Mouse (Mus musculus) induced T-regulatory cell, adult 2 months (primary cell): ENCODE results near the gene G0s2.
A peak's percentile ranks its signal among the peaks of the same experiment; 100 is the strongest.

Experiments
- DNase-seq: peaks from one replicate; pipeline ENCODE4 v3.0.0-alpha.2; 2012; ENCODE audit warnings: low read depth

The G0s2 gene

DNA sequence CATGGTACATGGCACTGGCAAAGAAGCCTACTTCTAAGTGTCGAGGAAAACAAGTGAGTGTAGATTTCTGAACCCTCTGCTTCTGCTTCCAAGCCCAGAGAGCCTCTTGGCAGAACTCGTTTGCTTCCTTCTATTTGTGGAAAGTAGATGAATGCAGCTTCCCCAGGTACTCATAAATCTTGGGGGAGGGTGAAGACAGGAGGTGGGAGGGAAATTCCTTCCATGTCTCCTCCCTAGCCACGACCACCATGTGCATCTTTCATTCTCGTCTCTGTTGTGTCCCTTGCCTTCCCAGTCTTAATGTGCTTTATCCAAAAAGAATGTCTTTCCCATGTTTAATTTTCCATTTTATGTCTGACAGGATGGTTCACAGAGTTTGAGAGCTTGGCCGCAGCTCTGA is 20.4 kb downstream of the G0s2 start:
- no peak for DNase-seq

DNA sequence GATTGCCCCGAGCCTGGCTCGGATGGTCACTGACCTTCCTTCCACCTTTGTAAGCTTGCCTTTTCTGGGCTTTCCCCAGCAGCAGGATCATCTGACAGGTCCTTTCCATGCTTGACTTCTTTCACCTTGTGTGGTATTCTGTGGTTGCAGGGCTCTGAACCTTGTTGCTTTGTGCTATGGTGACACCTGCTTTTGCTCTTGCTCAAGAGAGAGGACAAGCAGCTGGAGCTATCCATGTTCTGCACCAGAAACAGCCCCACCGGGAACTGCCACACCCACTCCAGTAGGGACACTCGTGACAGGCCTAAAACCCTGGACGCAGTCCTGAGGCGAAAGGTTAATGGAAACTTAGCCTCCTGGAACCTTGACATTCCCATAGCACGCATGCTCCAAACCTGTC is 21.6 kb downstream of the G0s2 start:
- no peak for DNase-seq

GRCm38 (mm10) chr1:193250026-193250425 is 23.0 kb downstream of the G0s2 start:
- DNase-seq: no peak

DNA sequence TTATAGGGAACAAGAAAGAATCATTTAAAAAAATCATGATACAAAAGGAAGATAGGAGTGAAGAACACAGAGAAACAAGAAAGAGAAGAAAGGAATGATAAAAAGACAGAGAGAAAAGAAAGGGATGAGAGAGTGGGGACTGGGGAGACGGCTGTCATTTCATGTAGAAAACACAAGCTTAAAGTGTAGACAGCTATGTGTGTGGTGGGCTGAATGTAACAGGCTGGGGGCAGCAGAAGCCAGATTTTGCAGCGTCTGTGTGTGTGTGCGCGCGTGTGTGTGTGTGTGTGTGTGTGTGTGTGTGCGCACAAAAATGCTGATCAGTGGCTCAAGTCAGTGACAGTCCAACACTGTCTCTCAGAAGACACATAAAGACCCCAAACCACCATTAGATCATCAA is 28.8 kb downstream of the G0s2 start:
- no peak for DNase-seq

DNA sequence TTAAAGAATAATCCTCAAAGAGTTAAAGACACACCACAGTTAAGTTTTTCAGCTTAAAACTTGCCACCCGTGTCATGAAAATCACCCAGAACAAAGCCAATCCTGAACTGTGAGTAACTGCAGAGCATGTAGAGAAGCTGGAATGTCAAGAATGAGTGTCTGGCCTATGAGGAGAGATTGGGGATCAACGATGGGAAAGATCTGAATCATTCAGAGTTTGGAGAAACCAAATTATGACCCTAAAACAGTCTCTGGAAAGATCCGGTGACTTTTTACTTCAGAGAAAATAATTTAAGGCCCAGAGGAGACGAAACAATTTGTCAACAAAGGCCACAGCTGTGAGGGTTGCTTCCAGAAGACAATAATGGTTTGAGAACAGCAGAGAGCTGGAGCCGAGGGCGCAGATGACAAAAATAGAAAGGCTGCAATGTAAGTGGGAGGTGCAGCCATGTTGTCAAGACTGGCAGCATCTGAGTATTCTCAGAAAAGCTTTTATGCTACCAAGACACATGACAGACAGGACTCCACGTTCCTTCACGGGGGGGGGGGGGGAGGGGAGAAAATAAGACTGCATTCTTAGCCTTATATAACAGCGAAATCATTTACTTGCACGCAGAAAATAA is 29.3 kb downstream of the G0s2 start:
- no peak for DNase-seq

GRCm38 (mm10) chr1:193242863-193243262 is 30.2 kb downstream of the G0s2 start:
- no peak for DNase-seq

DNA sequence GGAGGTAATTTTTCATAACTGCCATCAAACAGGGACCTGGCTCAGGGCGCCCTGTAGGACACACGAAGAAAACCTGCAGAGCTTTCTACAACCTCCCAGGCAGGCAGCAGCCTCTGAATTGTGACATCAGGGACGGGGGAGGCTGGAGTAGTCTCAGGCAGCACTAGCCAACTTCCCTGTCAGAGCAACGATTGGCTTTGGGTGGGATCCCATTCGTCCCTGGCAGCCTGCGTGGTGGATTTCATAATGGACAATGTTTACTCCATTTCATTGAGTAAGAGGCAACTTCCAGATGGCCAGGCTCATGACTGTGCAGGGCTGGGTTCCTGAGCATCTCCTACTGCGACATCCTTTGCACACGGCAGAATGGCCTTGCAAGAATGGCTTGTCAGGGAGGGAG is 30.8 kb downstream of the G0s2 start:
- no peak for DNase-seq

DNA sequence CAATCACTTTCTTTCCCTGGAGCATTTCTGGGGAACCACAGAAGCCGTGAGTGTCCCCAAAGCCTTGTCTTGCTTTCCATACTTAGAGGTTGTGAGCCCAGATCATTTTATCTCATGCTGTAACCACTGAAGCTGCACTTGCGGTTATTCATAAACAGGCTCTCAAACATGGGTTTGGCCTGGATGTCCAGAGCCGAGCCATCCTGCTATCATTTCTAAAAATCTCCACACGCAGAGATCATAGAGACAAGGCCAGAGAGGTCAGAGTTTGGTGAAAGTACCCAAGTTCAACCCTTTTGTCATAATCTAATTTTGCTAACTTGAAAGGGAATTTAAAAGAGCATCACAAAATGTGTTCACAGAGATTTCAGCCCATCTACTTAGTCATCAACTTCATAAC is 31.6 kb downstream of the G0s2 start:
- no peak for DNase-seq

- no peak for DNase-seq
These were observed 34.6 kb downstream of the G0s2 start for GRCm38 (mm10) chr1:193238426-193238825.

DNA sequence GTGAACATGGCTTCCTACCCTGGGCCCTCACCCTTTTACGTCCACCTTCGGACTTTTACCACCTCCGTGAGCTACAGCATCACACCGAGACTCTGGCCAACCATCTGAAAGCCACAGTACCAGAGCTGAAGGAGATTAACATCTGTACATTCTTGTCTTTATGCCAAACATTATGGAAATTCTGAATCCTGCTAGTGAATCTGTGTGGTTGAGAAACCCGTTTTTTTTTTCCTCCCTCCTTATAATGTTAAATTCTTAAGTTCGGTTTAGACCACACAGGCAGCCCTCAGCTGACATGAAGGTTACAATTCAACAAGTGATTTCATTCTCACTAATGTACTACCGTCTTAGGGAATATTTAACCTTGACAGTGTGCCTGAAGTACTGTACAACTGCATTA is 38.1 kb downstream of the G0s2 start:
- DNase-seq: no peak

DNA sequence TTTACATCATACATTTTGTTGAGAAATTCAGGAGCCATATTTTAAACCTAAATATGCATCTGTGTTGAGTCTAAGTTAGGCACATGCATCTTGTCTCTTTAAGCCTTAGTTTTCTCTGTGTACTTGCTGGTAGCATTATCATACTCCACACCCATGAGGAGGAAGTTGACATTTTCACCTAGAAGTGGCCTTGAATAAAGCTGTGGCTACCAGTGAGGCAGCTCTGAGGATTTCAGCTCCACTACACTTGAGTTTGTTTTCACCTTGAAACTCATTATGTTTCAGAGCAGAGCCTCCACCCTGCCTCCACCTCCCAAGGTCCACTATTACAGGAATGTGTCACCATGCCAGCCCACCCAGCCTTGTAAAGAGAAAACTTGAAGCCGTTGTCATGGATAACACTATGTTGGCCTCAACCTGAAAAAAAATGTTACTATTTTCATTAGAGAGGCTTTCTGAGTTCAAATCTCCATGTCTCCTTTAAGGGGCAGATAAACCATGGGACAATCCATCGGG is 38.8 kb downstream of the G0s2 start:
- DNase-seq: no peak

DNA sequence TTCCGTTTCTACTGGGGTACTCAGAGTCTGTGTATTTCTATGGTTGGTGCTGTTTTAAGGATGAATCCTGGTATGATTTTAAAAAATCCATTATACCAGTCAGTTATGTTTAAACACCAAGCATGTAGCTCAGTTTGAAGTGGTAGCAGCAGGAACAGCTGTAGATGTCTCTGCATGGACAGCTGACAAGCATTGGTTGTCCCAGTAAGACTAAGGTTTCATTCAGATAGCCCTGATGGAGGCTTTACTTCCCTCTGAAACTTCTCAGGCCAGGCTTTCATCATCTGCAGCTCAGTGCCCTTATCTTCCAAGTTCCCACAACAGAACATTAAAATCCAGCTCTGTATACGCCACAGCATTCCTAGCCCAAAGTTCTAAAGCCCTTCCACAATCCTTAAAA is 40.3 kb downstream of the G0s2 start:
- DNase-seq: no peak

DNA sequence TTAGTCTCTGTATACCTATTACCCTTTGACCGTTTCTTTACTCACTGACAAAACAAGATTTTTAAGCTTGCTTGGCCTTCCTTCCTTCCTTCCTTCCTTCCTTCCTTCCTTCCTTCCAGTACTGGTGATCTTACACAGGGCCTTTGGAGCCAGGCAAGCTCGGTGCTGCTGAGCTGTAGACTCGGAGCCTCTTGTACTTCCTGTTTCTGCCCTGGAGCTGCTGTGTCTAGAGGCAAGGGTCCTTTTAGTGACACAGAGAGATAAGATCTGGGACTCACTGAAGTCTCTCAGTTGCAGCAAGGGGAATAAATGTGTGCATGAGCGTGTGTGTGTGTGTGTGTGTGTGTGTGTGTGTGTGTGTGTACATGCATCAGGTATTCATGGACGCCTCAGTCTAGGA is 42.1 kb downstream of the G0s2 start:
- no peak for DNase-seq

DNA sequence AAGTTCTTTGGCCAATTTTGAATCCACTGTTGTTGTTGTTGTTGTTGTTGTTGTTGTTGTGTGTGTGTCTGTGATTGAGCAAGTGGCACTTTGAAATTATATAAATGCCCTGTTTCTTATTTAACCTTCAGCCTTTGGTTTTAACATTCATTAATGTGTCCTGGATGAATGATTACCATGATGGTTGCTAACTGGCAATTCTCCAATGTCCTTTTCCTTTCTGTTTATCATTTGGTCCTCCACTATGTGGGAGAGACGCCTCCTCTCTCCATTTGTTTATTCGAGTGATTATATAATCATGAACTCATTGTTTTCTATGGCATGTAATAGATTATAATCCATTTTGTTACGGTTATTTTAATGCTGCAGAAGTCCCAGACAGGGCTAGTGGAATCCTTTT is 42.5 kb downstream of the G0s2 start:
- DNase-seq: no peak

- no peak for DNase-seq
These were observed 43.4 kb downstream of the G0s2 start for GRCm38 (mm10) chr1:193229570-193229969.

DNA sequence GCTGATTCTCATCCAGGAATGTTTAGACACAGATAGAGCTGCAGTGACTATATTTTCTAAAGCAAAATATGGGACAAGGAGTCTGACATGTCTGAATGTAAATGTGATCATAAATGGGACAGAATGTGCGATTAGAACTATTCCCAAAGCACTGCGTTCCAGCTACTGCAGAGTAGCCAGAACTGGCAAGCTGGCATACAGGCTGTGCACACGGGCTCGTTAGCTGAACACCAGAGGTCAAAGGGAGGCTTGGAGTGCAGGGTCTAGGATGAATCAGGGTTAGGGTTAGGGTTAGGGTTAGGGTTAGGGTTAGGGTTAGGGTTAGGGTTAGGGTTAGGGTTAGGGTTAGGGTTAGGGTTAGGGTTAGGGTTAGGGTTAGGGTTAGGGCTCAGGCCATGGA is 45.5 kb downstream of the G0s2 start:
- DNase-seq: no peak

GRCm38 (mm10) chr1:193226724-193227522 is 46.1 kb downstream of the G0s2 start:
- peak; percentile 32 for DNase-seq

GRCm38 (mm10) chr1:193226114-193226513 is 46.9 kb downstream of the G0s2 start:
- DNase-seq: peak; percentile 68

DNA sequence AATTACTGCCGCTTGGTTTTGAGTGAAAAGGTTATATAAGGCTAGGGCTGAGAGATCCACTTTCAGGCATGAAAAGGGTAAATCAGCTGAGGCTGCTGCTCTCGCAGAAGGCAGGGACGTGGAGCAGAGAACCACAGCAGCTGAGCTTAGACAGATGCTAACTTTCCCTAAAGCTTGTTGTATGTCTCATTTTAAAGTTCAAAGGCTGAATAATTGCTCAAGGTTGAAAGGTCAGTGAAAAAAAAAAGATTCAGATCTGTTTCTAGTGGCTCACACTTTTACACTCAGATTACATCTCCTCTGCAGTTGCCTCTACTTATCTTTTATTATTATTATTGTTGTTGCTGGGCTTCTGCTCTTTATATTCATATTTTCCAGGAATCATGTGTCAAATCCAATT is 47.5 kb downstream of the G0s2 start:
- no peak for DNase-seq
